Mouse (Mus musculus) testis, adult 2 months (tissue): ENCODE results near the gene Asb7.

Experiments used
- CTCF ChIP-seq: fragments of 200-500 bp; IDR thresholded peaks from 2 replicates; pipeline ENCODE4 v1.5.1; 2012; ENCODE audit warnings: low read depth, mild to moderate bottlenecking, inconsistent platforms, low read length, moderate library complexity; ENCODE audit not compliant: control insufficient read depth, insufficient read depth, insufficient replicate concordance
- POLR2A ChIP-seq: fragments of 200-500 bp; IDR thresholded peaks from 2 replicates; pipeline ENCODE4 v1.6.1; 2012; ENCODE audit warnings: low read depth, mild to moderate bottlenecking, inconsistent platforms, low read length, moderate library complexity; ENCODE audit not compliant: control insufficient read depth

- no peak for TF ChIP-seq CTCF
- TF ChIP-seq POLR2A: no peak
Observed at GRCm38 (mm10) chr7:66704631-66705030, 15.2 kb upstream of the Asb7 start.
